Mouse (Mus musculus): ENCODE data around the gene Sdsl. TPM values are rescaled to one million over a fixed set of nuclear protein-coding genes. Genes with fewer than 3 reads are reported as not detected.
A peak's percentile ranks its signal among the peaks of the same experiment; 100 is the strongest.

The Sdsl gene
- total RNA-seq (2017): 9.1 and 26.1 TPM in 2 replicates

GRCm38 (mm10) chr5:120472770-120473169, at the start of gene Sdsl:
Sdsl (minus strand) TSS chr5:120472810.
- no peak for ATAC-seq (replicated peaks in 1 of 2; ENCODE audit: insufficient read depth in 1 of 2, low FRiP score in 2 of 2, low TSS enrichment in 1 of 2, low read depth in 1 of 2, poor library complexity in 2 of 2, severe bottlenecking in 2 of 2)

GRCm38 (mm10) chr5:120517552-120517951, 44.9 kb upstream of the Sdsl start:
- ATAC-seq (replicated peaks in 1 of 2; ENCODE audit: insufficient read depth in 1 of 2, low FRiP score in 2 of 2, low TSS enrichment in 1 of 2, low read depth in 1 of 2, poor library complexity in 2 of 2, severe bottlenecking in 2 of 2): no peak

- 0 out of 4 replicates have a peak, but pooled peaks of 1 of the 2 experiments have one; percentile 6 for ATAC-seq (replicated peaks in 1 of 2; ENCODE audit: insufficient read depth in 1 of 2, low FRiP score in 2 of 2, low TSS enrichment in 1 of 2, low read depth in 1 of 2, poor library complexity in 2 of 2, severe bottlenecking in 2 of 2)
Observed at GRCm38 (mm10) chr5:120516221-120516984, 43.8 kb upstream of the Sdsl start.

GRCm38 (mm10) chr5:120515451-120515850, 42.8 kb upstream of the Sdsl start:
- ATAC-seq (replicated peaks in 1 of 2; ENCODE audit: insufficient read depth in 1 of 2, low FRiP score in 2 of 2, low TSS enrichment in 1 of 2, low read depth in 1 of 2, poor library complexity in 2 of 2, severe bottlenecking in 2 of 2): no peak

GRCm38 (mm10) chr5:120514754-120515153, 42.1 kb upstream of the Sdsl start:
- no peak for ATAC-seq (replicated peaks in 1 of 2; ENCODE audit: insufficient read depth in 1 of 2, low FRiP score in 2 of 2, low TSS enrichment in 1 of 2, low read depth in 1 of 2, poor library complexity in 2 of 2, severe bottlenecking in 2 of 2)

GRCm38 (mm10) chr5:120514031-120514677, 41.5 kb upstream of the Sdsl start:
- no peak for ATAC-seq (replicated peaks in 1 of 2; ENCODE audit: insufficient read depth in 1 of 2, low FRiP score in 2 of 2, low TSS enrichment in 1 of 2, low read depth in 1 of 2, poor library complexity in 2 of 2, severe bottlenecking in 2 of 2)

GRCm38 (mm10) chr5:120512911-120513555, 40.4 kb upstream of the Sdsl start:
- no peak for ATAC-seq (replicated peaks in 1 of 2; ENCODE audit: insufficient read depth in 1 of 2, low FRiP score in 2 of 2, low TSS enrichment in 1 of 2, low read depth in 1 of 2, poor library complexity in 2 of 2, severe bottlenecking in 2 of 2)

- ATAC-seq (replicated peaks in 1 of 2; ENCODE audit: insufficient read depth in 1 of 2, low FRiP score in 2 of 2, low TSS enrichment in 1 of 2, low read depth in 1 of 2, poor library complexity in 2 of 2, severe bottlenecking in 2 of 2): peak in 1 of 2 experiments; percentile 14; a peak in 1 of 4 replicates
Observed at GRCm38 (mm10) chr5:120511643-120512220, 39.1 kb upstream of the Sdsl start.

- ATAC-seq (replicated peaks in 1 of 2; ENCODE audit: insufficient read depth in 1 of 2, low FRiP score in 2 of 2, low TSS enrichment in 1 of 2, low read depth in 1 of 2, poor library complexity in 2 of 2, severe bottlenecking in 2 of 2): peak; percentile 97 to 98
Observed at GRCm38 (mm10) chr5:120510982-120511642, 38.5 kb upstream of the Sdsl start, which contains the start of gene Slc8b1. Slc8b1 (plus strand) TSS chr5:120511168.

GRCm38 (mm10) chr5:120507311-120507710, 34.7 kb upstream of the Sdsl start:
- no peak for ATAC-seq (replicated peaks in 1 of 2; ENCODE audit: insufficient read depth in 1 of 2, low FRiP score in 2 of 2, low TSS enrichment in 1 of 2, low read depth in 1 of 2, poor library complexity in 2 of 2, severe bottlenecking in 2 of 2)

GRCm38 (mm10) chr5:120506490-120506889, 33.9 kb upstream of the Sdsl start:
- no peak for ATAC-seq (replicated peaks in 1 of 2; ENCODE audit: insufficient read depth in 1 of 2, low FRiP score in 2 of 2, low TSS enrichment in 1 of 2, low read depth in 1 of 2, poor library complexity in 2 of 2, severe bottlenecking in 2 of 2)

GRCm38 (mm10) chr5:120505781-120506180, 33.2 kb upstream of the Sdsl start:
- ATAC-seq (replicated peaks in 1 of 2; ENCODE audit: insufficient read depth in 1 of 2, low FRiP score in 2 of 2, low TSS enrichment in 1 of 2, low read depth in 1 of 2, poor library complexity in 2 of 2, severe bottlenecking in 2 of 2): peak in 1 of 2 experiments; percentile 11; a peak in 1 of 4 replicates

GRCm38 (mm10) chr5:120505368-120505767, 32.8 kb upstream of the Sdsl start:
- peak; percentile 69 to 77 for ATAC-seq (replicated peaks in 1 of 2; ENCODE audit: insufficient read depth in 1 of 2, low FRiP score in 2 of 2, low TSS enrichment in 1 of 2, low read depth in 1 of 2, poor library complexity in 2 of 2, severe bottlenecking in 2 of 2)

- peak; percentile 60 to 79; a peak in 3 of 4 replicates for ATAC-seq (replicated peaks in 1 of 2; ENCODE audit: insufficient read depth in 1 of 2, low FRiP score in 2 of 2, low TSS enrichment in 1 of 2, low read depth in 1 of 2, poor library complexity in 2 of 2, severe bottlenecking in 2 of 2)
Observed at GRCm38 (mm10) chr5:120503144-120503795, 30.7 kb upstream of the Sdsl start, which contains the start of gene Plbd2. Plbd2 (minus strand) TSS chr5:120503625.

- ATAC-seq (replicated peaks in 1 of 2; ENCODE audit: insufficient read depth in 1 of 2, low FRiP score in 2 of 2, low TSS enrichment in 1 of 2, low read depth in 1 of 2, poor library complexity in 2 of 2, severe bottlenecking in 2 of 2): no peak
Observed at GRCm38 (mm10) chr5:120502675-120503143, 30.1 kb upstream of the Sdsl start.

GRCm38 (mm10) chr5:120502147-120502621, 29.6 kb upstream of the Sdsl start:
- no peak for ATAC-seq (replicated peaks in 1 of 2; ENCODE audit: insufficient read depth in 1 of 2, low FRiP score in 2 of 2, low TSS enrichment in 1 of 2, low read depth in 1 of 2, poor library complexity in 2 of 2, severe bottlenecking in 2 of 2)

Data from hematopoietic stem cell, adult 5-6 weeks (primary cell).